Mouse (Mus musculus) MEL (cell line): ENCODE results near the gene Vmn2r74.

Experiments
- CTCF ChIP-seq, 3 experiments: IDR thresholded peaks in 2 of 3; conservative IDR thresholded peaks in 1 of 3; 2 replicates each; pipeline ENCODE4 v1.5.1; 2011 to 2012; ENCODE audit warnings: low read length in 3 of 3, low read depth in 2 of 3, mild to moderate bottlenecking in 2 of 3, improper control_type of control experiment in 1 of 3, inconsistent platforms in 1 of 3, mixed read lengths in 1 of 3, moderate library complexity in 1 of 3; ENCODE audit not compliant: control insufficient read depth in 1 of 3, insufficient read depth in 1 of 3, poor library complexity in 1 of 3, severe bottlenecking in 1 of 3
- ELF1 ChIP-seq: IDR thresholded peaks from 2 replicates; pipeline ENCODE4 v1.6.1; 2014; ENCODE audit warnings: low read depth, mild to moderate bottlenecking, inconsistent platforms, low read length, improper control_type of control experiment, moderate library complexity
- GABPA ChIP-seq: IDR thresholded peaks from 2 replicates; pipeline ENCODE4 v1.6.1; 2012; ENCODE audit warnings: low read depth, mild to moderate bottlenecking, inconsistent platforms, low read length, improper control_type of control experiment, moderate library complexity
- HCFC1 ChIP-seq: IDR thresholded peaks from 2 replicates; pipeline ENCODE4 v1.6.1; 2012; ENCODE audit warnings: low read depth, mild to moderate bottlenecking, inconsistent platforms, low read length, improper control_type of control experiment, moderate library complexity
- MEF2A ChIP-seq: IDR thresholded peaks from 2 replicates; pipeline ENCODE4 v1.6.1; 2014; ENCODE audit warnings: low read depth, mild to moderate bottlenecking, inconsistent platforms, low read length, improper control_type of control experiment; ENCODE audit not compliant: poor library complexity, insufficient replicate concordance, severe bottlenecking; ENCODE audit errors: extremely low read depth
- POLR2A ChIP-seq, 2 experiments: IDR thresholded peaks; 2 replicates each; pipeline ENCODE4 v1.6.1; 2011 to 2012; ENCODE audit warnings: low read length in 2 of 2, mild to moderate bottlenecking in 2 of 2, control low read depth in 1 of 2, improper control_type of control experiment in 1 of 2, low read depth in 1 of 2, moderate library complexity in 1 of 2; ENCODE audit not compliant: control insufficient read depth in 1 of 2, insufficient read depth in 1 of 2, poor library complexity in 1 of 2
- USF1 ChIP-seq: IDR thresholded peaks from 2 replicates; pipeline ENCODE4 v1.6.1; 2014; ENCODE audit warnings: low read depth, mild to moderate bottlenecking, inconsistent platforms, low read length, improper control_type of control experiment, moderate library complexity

GRCm38 (mm10) chr7:85961529-85961928 lies at the start of gene Vmn2r74:
- no peak for TF ChIP-seq GABPA
- no peak for TF ChIP-seq CTCF (IDR thresholded peaks at IDR 0.05 in 2 of 3, conservative IDR thresholded peaks at IDR 0.05 in 1 of 3; ENCODE audit: control insufficient read depth in 1 of 3, insufficient read depth in 1 of 3, low read depth in 2 of 3, low read length in 3 of 3, poor library complexity in 1 of 3, severe bottlenecking in 1 of 3)
- TF ChIP-seq HCFC1, result no peak
- no peak for TF ChIP-seq USF1
- no peak for TF ChIP-seq ELF1
- TF ChIP-seq POLR2A (IDR thresholded peaks at IDR 0.05; ENCODE audit: control insufficient read depth in 1 of 2, insufficient read depth in 1 of 2, low read depth in 1 of 2, low read length in 2 of 2, poor library complexity in 1 of 2), result no peak
- no peak for TF ChIP-seq MEF2A
